Mouse (Mus musculus) stomach, embryonic 15.5 days (tissue): ENCODE data around the gene Gm15262. TPM values are rescaled to one million over a fixed set of nuclear protein-coding genes. Genes with fewer than 3 reads are reported as not detected.
"Not testable (repeated sequence)": the region's sequence is repeated elsewhere in the genome, so short reads cannot be mapped to it uniquely, and the experiment has no call there.

Experiments
- ATAC-seq: fragments of 200-750 bp; cut with Nextera tagmentation; 2 replicates; pipeline ENCODE4 v1.8.0; 2017; ENCODE audit warnings: low read depth, moderate number of reproducible peaks, moderate TSS enrichment; ENCODE audit not compliant: insufficient read depth, low FRiP score
- H3K27ac ChIP-seq: fragments of 300-500 bp; sonication (generic); 2 replicates; pipeline ENCODE4 v1.5.1; 2015; ENCODE audit warnings: mild to moderate bottlenecking, inconsistent platforms
- H3K27me3 ChIP-seq: fragments of 300-500 bp; sonication (generic); replicated peaks from 2 replicates; pipeline ENCODE4 v1.6.1; 2015; ENCODE audit warnings: inconsistent platforms
- H3K36me3 ChIP-seq: fragments of 300-500 bp; sonication (generic); 2 replicates; pipeline ENCODE4 v1.6.1; 2015; ENCODE audit warnings: inconsistent platforms
- H3K4me1 ChIP-seq: fragments of 300-500 bp; sonication (generic); 2 replicates; pipeline ENCODE4 v1.6.1; 2015; ENCODE audit warnings: inconsistent platforms
- H3K4me2 ChIP-seq: fragments of 300-500 bp; sonication (generic); 2 replicates; pipeline ENCODE4 v1.6.1; 2015; ENCODE audit warnings: mild to moderate bottlenecking, inconsistent platforms
- H3K4me3 ChIP-seq: fragments of 300-500 bp; sonication (generic); replicated peaks from 2 replicates; pipeline ENCODE4 v1.5.1; 2015; ENCODE audit warnings: inconsistent platforms
- H3K9ac ChIP-seq: fragments of 300-500 bp; sonication (generic); 2 replicates; pipeline ENCODE4 v1.6.1; 2015; ENCODE audit warnings: inconsistent platforms
- H3K9me3 ChIP-seq: fragments of 300-500 bp; sonication (generic); 2 replicates; pipeline ENCODE4 v1.6.1; 2016; ENCODE audit warnings: inconsistent platforms
- WGBS: fragments of 180-500 bp; shearing (Covaris S2); methylation state at CpG from one replicate; pipeline ENCODE4 v1.1.7; 2015; 5-methylcytosine and 5-hydroxymethylcytosine counted together
- polyA plus RNA-seq: library from polyadenylated mRNA; unstranded; fragments of >200 nt; fragmentation: Nextera tagmentation; extraction: Ambion mirVana; gene quantifications from 2 replicates; pipeline ENCODE4 v1.2.1, GENCODE M21; 2015

The Gm15262 gene
- not detected in 2 replicates for polyA plus RNA-seq

- H3K36me3 ChIP-seq, H3K9ac ChIP-seq, H3K27me3 ChIP-seq, H3K9me3 ChIP-seq, H3K4me2 ChIP-seq, H3K4me1 ChIP-seq, H3K4me3 ChIP-seq, ATAC-seq, H3K27ac ChIP-seq: not testable (repeated sequence)
- WGBS: 47% methylated on average over 2 of the region's 2 CpGs
Measured at GRCm38 (mm10) chrX:161287156-161287555, at the start of gene Gm15262. Gm15262 (plus strand) TSS chrX:161287456.

GRCm38 (mm10) chrX:161308131-161308530, 20.9 kb downstream of the Gm15262 start:
- Histone ChIP-seq H3K9ac (no peak overlapping the region), H3K27me3 (no peaks in the 10 kb centered on the region), H3K4me1 (no peaks in the 10 kb centered on the region), H3K9me3 (no peaks in the 10 kb centered on the region), H3K27ac (no peak overlapping the region), H3K4me2 (no peak overlapping the region), H3K36me3 (no peaks in the 10 kb centered on the region), H3K4me3 (no peak overlapping the region)
- no peak for ATAC-seq
- WGBS: 81% methylated on average over 1 of the region's 1 CpGs

GRCm38 (mm10) chrX:161316443-161316842, 29.2 kb downstream of the Gm15262 start:
- Histone ChIP-seq H3K9me3 (no peaks in the 10 kb centered on the region), H3K4me2 (no peak overlapping the region), H3K4me1 (no peaks in the 10 kb centered on the region), H3K27me3 (no peaks in the 10 kb centered on the region), H3K4me3 (no peak overlapping the region), H3K9ac (no peak overlapping the region), H3K27ac (no peak overlapping the region), H3K36me3 (no peaks in the 10 kb centered on the region)
- ATAC-seq: no peak

- H3K9ac ChIP-seq: no peak overlapping the region
- no peak overlapping the region for H3K4me2 ChIP-seq
- no peak overlapping the region for H3K27ac ChIP-seq
- no peak overlapping the region for H3K4me3 ChIP-seq
- 40% methylated on average over 11 of the region's 11 CpGs for WGBS
- H3K36me3 ChIP-seq: no peaks in the 10 kb centered on the region
- H3K9me3 ChIP-seq: no peaks in the 10 kb centered on the region
- H3K4me1 ChIP-seq: no peaks in the 10 kb centered on the region
- H3K27me3 ChIP-seq: no peaks in the 10 kb centered on the region
- ATAC-seq: no peak
Measured at GRCm38 (mm10) chrX:161370927-161371326, 83.7 kb downstream of the Gm15262 start.

- WGBS: 48% methylated on average over 3 of the region's 3 CpGs
- no peak for ATAC-seq
- H3K36me3 ChIP-seq: no peaks in the 10 kb centered on the region
Measured at GRCm38 (mm10) chrX:161371461-161371860, 84.2 kb downstream of the Gm15262 start.

GRCm38 (mm10) chrX:161375568-161375967, 88.3 kb downstream of the Gm15262 start:
- H3K27ac ChIP-seq: no peak overlapping the region
- 58% methylated on average over 1 of the region's 1 CpGs for WGBS
- H3K27me3 ChIP-seq: no peaks in the 10 kb centered on the region
- H3K4me2 ChIP-seq: no peak overlapping the region
- no peaks in the 10 kb centered on the region for H3K9me3 ChIP-seq
- H3K4me3 ChIP-seq: no peak overlapping the region
- no peak for ATAC-seq
- no peaks in the 10 kb centered on the region for H3K36me3 ChIP-seq
- no peaks in the 10 kb centered on the region for H3K4me1 ChIP-seq
- no peak overlapping the region for H3K9ac ChIP-seq

More at GRCm38 (mm10) chrX:161371461-161371860, 84.2 kb downstream of the Gm15262 start:
- no peak overlapping the region for H3K9ac ChIP-seq
- no peaks in the 10 kb centered on the region for H3K27me3 ChIP-seq
- H3K9me3 ChIP-seq: no peaks in the 10 kb centered on the region
- no peaks in the 10 kb centered on the region for H3K4me1 ChIP-seq
- H3K27ac ChIP-seq: no peak overlapping the region
- no peak overlapping the region for H3K4me3 ChIP-seq
- H3K4me2 ChIP-seq: no peak overlapping the region

- Histone ChIP-seq H3K4me2 (no peak overlapping the region), H3K4me3 (no peak overlapping the region), H3K9me3 (no peaks in the 10 kb centered on the region), H3K4me1 (no peaks in the 10 kb centered on the region), H3K9ac (no peak overlapping the region), H3K36me3 (no peaks in the 10 kb centered on the region), H3K27me3 (no peaks in the 10 kb centered on the region), H3K27ac (no peak overlapping the region)
- ATAC-seq: no peak
- 45% methylated on average over 8 of the region's 8 CpGs for WGBS
Measured at GRCm38 (mm10) chrX:161385791-161386190, 98.5 kb downstream of the Gm15262 start.

- Histone ChIP-seq H3K9me3 (no peaks in the 10 kb centered on the region), H3K4me2 (no peak overlapping the region), H3K27me3 (no peaks in the 10 kb centered on the region), H3K4me1 (no peaks in the 10 kb centered on the region), H3K4me3 (no peak overlapping the region), H3K27ac (no peak overlapping the region), H3K36me3 (no peaks in the 10 kb centered on the region), H3K9ac (no peak overlapping the region)
- ATAC-seq: no peak
- WGBS: 88% methylated on average over 4 of the region's 4 CpGs
Measured at GRCm38 (mm10) chrX:161387942-161388341, 100.7 kb downstream of the Gm15262 start.

- no peak overlapping the region for H3K27ac ChIP-seq
- H3K27me3 ChIP-seq: no peaks in the 10 kb centered on the region
- no peaks in the 10 kb centered on the region for H3K9me3 ChIP-seq
- H3K4me1 ChIP-seq: no peaks in the 10 kb centered on the region
- 21% methylated on average over 11 of the region's 11 CpGs for WGBS
- no peak overlapping the region for H3K9ac ChIP-seq
- no peak for ATAC-seq
- H3K36me3 ChIP-seq: no peaks in the 10 kb centered on the region
- no peak overlapping the region for H3K4me3 ChIP-seq
- H3K4me2 ChIP-seq: no peak overlapping the region
Measured at GRCm38 (mm10) chrX:161399110-161399509, 111.9 kb downstream of the Gm15262 start.

- H3K27me3 ChIP-seq: no peaks in the 10 kb centered on the region
- H3K27ac ChIP-seq: no peak overlapping the region
- ATAC-seq: no peak
- H3K36me3 ChIP-seq: no peaks in the 10 kb centered on the region
- no peak overlapping the region for H3K4me2 ChIP-seq
- WGBS: 69% methylated on average over 1 of the region's 1 CpGs
- no peak overlapping the region for H3K4me3 ChIP-seq
- no peaks in the 10 kb centered on the region for H3K4me1 ChIP-seq
- no peak overlapping the region for H3K9ac ChIP-seq
- H3K9me3 ChIP-seq: no peaks in the 10 kb centered on the region
Measured at GRCm38 (mm10) chrX:161411151-161411550, 123.9 kb downstream of the Gm15262 start.

Other genes with a start within 250 kb of the Gm15262 start
- gene Scml2, start 170.3 kb upstream of the Gm15262 start, polyA plus RNA-seq: 2.9 and 3.1 TPM in 2 replicates